Mouse (Mus musculus) left cerebral cortex, adult 18-20 months (tissue): ENCODE measurements around the gene Sesn1. TPM values are rescaled to one million over a fixed set of nuclear protein-coding genes. Genes with fewer than 3 reads are reported as not detected.
"Not testable (repeated sequence)": the region's sequence is repeated elsewhere in the genome, so short reads cannot be mapped to it uniquely, and the experiment has no call there.

Experiments used
- DNase-seq, 2 experiments: peaks; one replicate each; pipeline ENCODE4 v3.0.0; 2021 to 2022; ENCODE audit warnings: low spot score in 2 of 2, mixed read lengths in 1 of 2
- total RNA-seq, 2 experiments: library from RNA; stranded (reverse); gene quantifications; 2 replicates each; pipeline ENCODE4 v1.2.3; 2021

Gene Sesn1
- total RNA-seq, 2 experiments from 2014 or later, result 49.4 to 52.7 TPM

GRCm38 (mm10) chr10:41820401-41820800 is 10.7 kb downstream of the Sesn1 start:
- no peak for DNase-seq

GRCm38 (mm10) chr10:41821171-41821570 is 11.4 kb downstream of the Sesn1 start:
- DNase-seq, result no peak

GRCm38 (mm10) chr10:41822573-41823281 is 13.0 kb downstream of the Sesn1 start:
- peak in 1 of 2 experiments; percentile 32 for DNase-seq

- DNase-seq, result not testable (repeated sequence)
These were observed 13.5 kb downstream of the Sesn1 start for GRCm38 (mm10) chr10:41823282-41823675.

- no peak for DNase-seq
These were observed 14.2 kb downstream of the Sesn1 start for GRCm38 (mm10) chr10:41823916-41824315.

GRCm38 (mm10) chr10:41825041-41825440 is 15.3 kb downstream of the Sesn1 start:
- no peak for DNase-seq

- no peak for DNase-seq
These were observed 16.3 kb downstream of the Sesn1 start for GRCm38 (mm10) chr10:41825996-41826395.

GRCm38 (mm10) chr10:41826526-41827116 is 16.9 kb downstream of the Sesn1 start:
- DNase-seq, result no peak

- DNase-seq, result no peak
These were observed 18.0 kb downstream of the Sesn1 start for GRCm38 (mm10) chr10:41827784-41828183.

GRCm38 (mm10) chr10:41829191-41829590 is 19.5 kb downstream of the Sesn1 start:
- DNase-seq, result no peak

- no peak for DNase-seq
These were observed 20.2 kb downstream of the Sesn1 start for GRCm38 (mm10) chr10:41829980-41830379.

- no peak for DNase-seq
These were observed 20.7 kb downstream of the Sesn1 start for GRCm38 (mm10) chr10:41830445-41830844.

- DNase-seq, result peak; percentile 78 to 79
These were observed 21.3 kb downstream of the Sesn1 start for GRCm38 (mm10) chr10:41830851-41831522.

GRCm38 (mm10) chr10:41832191-41832590 is 22.5 kb downstream of the Sesn1 start:
- no peak for DNase-seq

GRCm38 (mm10) chr10:41834131-41834530 is 24.4 kb downstream of the Sesn1 start:
- DNase-seq, result no peak

- DNase-seq, result no peak
These were observed 29.2 kb downstream of the Sesn1 start for GRCm38 (mm10) chr10:41838911-41839310.

- no peak for DNase-seq
These were observed 38.0 kb downstream of the Sesn1 start for GRCm38 (mm10) chr10:41847737-41848136.

GRCm38 (mm10) chr10:41848721-41849120 is 39.0 kb downstream of the Sesn1 start:
- no peak for DNase-seq

GRCm38 (mm10) chr10:41859820-41860219 is 50.1 kb downstream of the Sesn1 start:
- DNase-seq, result no peak

- no peak for DNase-seq
These were observed 50.5 kb downstream of the Sesn1 start for GRCm38 (mm10) chr10:41860275-41860688.

GRCm38 (mm10) chr10:41863053-41863452 is 53.3 kb downstream of the Sesn1 start:
- no peak for DNase-seq
